Mouse (Mus musculus) urinary bladder, adult 2 months (tissue): Measurements from ENCODE around the gene Cryz. TPM values are rescaled to one million over a fixed set of nuclear protein-coding genes. Genes with fewer than 3 reads are reported as not detected.
"Not testable (repeated sequence)": the region's sequence is repeated elsewhere in the genome, so short reads cannot be mapped to it uniquely, and the experiment has no call there.

ENCODE experiments used
- DNase-seq: peaks from one replicate; pipeline ENCODE4 v3.0.0; 2022; ENCODE audit warnings: low spot score
- polyA plus RNA-seq: library from polyadenylated mRNA; depleted of rRNA; stranded (reverse); fragments of >200 nt; gene quantifications from 2 replicates; pipeline ENCODE4 v1.2.3, GENCODE M21; 2012

Cryz gene
- polyA plus RNA-seq, 1 experiment = 12.7 TPM

DNA sequence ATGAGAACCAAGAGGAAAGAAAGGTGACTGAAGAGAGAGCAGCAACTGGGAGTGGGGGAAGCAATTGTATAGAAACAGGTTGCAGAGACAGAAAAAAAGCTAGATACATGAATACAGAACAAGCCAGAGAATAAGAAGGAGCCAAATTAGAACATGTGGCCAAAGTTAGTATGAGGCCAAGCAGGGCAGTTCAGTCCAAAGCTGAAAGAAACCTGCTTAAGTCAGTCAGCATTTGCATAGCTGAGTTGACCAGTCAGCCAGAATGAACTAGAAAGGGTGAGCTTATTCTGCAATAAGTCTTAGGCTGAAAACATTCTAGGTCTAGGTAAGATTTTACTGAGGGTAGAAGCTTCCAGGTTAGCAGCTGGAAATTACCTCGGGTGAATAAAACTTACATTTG is 11.4 kb downstream of the Cryz start:
- DNase-seq = no peak

DNA sequence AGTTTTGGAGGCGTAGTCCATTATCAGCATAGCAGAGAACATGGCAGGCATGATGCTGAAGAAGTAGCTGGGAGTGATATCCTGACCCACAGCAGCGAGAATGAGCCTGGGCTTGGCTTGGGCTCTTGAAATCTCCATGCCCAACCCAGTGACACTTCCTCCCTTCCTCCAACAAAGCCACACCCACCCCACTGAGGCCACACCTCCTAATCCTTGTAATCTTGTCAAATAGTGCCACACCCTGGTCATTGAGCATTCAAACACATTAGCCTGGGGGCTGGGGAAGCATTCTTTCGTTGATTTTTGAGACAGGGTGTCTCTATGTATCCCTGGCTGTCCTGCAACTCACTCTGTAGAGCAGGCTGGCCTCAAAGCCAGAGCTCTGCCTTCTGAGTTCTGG is 15.4 kb downstream of the Cryz start:
- no peak for DNase-seq

DNA sequence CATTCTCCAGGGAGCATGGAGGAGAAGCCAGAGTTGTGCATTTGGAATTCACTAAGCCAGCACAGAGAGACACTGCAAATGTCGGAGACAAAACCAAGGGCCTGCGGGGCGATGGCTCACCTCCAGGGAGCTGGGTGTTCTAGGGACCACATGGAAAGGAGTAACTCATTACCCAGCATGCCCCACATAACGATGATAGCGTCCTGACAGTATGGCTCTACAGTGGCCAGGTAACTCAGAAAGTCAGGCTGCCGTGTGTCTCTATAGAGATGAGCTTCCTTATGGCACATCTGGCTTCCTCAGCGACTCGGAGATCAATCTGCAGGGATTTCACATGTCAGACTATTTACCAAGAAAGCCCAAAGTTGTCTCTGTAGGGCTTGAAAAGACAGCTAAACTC is 18.3 kb downstream of the Cryz start:
- no peak for DNase-seq

DNA sequence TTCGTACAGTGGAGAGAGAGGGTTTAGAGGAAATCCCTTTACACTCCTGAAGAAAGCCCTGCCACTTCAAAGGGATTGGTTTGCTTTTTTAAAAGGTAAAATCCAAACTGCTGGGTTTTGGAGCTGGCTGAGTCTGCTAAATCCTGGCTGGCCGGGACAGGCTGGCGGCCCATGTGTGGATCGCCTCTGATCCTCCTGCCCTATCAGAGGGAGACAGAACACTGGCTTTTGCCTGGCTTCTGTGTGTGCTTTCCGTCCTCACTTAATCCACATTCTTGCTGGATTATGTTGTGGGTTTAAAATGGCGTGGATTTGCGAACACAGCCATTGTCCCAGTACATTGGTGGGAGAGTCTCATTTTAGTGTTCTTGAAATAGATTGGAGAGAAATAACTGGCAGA is 18.8 kb downstream of the Cryz start:
- DNase-seq = no peak

DNA sequence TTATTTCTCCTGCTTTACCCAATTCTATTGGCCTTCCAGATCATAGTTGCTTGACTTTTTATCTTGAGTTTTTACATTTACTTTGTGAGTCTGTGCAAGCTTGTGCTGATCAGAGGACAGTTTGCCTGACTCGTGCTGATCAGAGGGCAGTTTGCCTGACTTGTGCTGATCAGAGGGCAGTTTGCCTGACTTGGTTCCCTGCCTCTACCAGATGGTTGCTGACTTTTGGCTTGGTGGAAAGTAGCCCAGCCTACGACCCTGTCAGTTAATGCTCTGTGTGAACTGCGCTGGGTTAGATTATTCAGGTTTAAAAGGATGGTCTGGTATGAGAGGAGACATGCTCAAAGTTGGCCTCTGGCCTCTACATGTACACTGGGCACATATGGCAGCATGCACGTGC is 19.6 kb downstream of the Cryz start:
- no peak for DNase-seq

DNA sequence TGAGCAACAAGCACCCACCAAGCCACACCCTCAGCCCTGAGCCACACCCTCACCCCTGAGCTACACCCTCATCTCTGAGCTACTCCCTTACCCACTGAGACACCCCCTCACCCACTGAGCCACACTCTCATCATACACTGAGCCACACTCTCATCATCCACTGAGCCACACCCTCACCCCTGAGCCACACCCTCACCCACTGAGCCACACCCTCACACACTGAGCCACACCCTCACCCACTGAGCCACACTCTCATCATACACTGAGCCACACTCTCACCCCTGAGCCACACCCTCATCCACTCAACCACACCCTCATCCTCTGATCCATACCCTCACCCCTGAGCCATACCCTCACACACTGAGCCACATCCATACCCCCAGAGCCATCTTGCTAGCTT is 31.8 kb downstream of the Cryz start:
- DNase-seq = no peak

DNA sequence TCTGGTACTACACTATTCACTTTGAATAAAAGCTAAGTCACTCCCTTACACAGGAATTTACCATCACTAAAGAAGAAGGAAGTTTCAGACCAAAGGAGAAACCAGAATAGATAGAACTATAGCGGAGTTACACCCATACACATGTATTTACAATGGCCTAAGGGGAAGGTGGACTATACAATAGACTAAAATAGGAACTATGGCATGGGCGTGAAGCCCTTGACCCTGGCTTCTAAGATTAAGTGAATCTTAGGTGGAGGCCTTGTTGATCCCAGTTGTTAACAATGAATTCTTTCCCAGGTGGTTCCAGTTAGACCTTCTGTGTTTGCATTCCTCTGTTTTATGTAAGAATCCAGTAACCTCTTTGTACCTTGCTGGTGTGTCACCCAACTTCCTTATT is 34.8 kb downstream of the Cryz start:
- DNase-seq = not testable (repeated sequence)

DNA sequence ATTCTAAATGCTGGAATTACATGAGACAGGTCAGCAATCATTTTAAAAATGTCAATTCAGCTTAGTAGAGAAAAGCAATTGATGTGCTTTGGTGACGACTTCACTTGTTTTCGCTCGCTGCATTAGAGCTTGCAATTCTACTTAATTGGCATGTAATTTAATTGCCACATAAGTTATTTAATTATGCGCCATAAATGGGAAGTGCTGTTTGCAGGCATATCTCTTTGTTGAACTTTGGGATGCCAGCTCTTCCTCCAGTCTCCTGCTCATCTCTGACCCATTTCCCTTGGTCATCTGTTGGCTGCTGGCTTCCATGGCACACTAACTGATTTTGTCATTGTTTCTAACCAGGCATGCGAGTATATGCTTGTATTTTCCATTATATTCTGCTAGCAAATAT is 36.6 kb downstream of the Cryz start:
- DNase-seq = no peak

DNA sequence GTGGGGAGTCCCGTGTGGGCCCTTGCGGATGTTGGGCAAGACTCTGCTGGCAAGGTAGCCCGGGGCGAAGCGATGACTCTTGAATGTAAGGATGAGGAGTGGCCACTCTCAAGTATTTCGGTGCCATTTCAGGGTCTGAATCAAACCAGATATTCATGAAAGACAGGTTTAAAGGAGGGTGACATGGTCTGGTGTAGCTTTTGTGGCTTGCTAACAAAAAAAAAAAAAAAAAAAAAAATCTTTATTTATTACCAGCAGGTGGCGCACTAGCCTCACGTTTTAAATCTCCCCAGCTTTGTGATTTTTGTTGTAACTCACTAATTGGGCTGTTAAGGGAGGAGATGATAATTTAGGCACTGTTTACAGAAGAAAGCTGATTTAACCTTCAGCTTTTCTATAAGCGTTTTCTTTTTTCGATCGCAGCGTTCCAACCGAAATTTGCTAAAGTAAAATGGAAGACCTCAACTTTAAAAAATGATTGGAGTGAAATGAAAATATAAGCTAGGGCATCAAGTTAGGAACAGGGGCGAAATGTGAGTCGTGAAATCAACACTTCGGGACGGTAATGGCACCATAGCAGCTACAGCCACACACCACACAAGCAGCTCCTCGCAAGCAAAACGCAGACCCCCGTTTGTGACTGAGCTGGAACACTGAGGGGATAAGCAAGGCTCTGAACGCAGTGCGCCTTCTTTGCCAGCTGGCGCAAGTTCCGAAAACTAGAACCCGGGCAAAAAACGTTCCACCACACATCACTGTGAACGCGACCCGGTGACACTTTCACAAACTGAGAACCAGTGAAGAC is 50.3 kb downstream of the Cryz start:
- DNase-seq = no peak

DNA sequence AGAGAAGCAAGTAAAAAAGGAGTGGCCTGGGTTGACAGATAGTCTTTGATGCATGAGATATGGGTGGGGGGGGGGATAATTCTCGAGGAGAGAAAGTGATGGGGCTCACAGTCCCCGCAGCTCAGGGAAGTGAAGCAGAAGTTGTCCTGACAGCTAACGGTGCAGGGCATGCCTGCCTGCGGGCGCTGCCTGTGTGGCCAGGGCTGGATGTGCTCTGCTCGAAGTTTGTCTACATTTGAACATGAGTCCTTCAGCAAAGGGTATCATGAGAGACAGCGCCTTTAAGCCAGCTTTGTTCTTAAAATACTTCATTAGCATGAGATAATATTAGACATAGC is 50.9 kb downstream of the Cryz start:
- no peak for DNase-seq

DNA sequence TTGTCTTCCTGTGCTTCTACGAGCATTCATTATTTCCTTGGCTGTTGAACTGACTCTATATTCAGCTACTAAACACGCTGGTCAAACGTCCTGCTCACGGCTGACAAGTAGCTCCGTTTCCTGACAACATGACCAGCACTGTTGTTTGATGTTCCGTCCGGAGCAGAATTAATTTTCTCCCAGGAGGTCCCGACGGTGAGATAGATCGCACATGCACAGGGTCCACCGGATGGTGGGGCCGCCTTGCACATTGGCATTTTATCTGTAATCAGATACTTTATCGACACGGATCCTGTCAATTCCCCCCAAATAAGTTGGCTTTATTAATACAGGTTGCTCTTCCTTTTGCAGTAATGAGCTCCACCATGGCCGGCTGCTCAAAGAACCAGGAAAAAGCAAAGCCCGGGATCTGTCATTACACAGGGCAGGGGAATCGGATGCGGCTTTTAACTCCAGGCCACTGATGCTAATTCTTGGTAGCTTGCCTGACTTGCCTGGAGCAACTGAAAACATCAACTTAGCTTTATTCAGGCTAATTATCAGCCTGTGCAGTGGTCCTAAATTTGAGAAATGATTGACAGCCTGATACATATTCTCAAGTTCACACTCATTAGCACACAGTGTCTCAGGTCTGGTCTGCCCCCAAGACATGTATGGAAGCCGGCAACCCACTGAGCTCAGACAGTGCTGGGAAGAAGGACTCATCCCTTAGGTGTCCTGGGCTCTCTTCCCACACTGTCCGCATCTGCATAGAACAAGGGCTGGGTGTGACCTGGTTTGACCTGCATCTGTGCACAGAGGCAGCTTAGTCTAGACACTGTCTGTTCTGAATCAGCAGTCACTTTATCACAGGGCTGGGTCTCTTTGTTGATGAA is 53.1 kb downstream of the Cryz start:
- no peak for DNase-seq

DNA sequence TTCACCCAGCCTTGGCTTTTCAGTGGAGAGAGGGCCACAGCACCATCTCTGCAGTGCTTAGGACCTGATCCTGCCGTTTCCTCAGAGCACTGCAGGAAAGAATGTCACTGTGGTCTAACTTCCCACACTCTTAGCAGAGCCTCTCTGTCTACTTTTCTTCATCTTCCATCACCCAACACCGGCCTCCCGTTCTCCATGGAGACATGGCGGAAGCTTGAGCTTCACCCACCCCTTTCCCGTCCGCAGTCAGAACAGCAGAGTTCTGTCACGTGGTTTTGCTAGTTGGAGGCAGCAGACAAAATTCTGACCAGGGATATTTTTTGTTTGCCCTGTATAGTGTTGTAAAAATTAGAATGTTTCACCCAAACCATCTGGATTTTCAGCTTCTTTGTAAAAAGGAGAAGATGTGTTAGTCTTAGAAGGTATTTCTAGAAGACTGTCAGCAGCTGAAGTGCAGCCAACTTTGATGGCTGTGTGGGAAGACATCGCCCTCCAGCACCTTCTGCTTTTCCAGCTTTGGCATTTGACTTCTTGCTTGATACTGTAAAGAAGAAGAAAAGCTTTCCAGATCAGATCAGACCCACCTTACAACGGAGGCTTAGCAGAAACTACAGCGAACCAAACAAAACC is 54.8 kb downstream of the Cryz start:
- DNase-seq = no peak

DNA sequence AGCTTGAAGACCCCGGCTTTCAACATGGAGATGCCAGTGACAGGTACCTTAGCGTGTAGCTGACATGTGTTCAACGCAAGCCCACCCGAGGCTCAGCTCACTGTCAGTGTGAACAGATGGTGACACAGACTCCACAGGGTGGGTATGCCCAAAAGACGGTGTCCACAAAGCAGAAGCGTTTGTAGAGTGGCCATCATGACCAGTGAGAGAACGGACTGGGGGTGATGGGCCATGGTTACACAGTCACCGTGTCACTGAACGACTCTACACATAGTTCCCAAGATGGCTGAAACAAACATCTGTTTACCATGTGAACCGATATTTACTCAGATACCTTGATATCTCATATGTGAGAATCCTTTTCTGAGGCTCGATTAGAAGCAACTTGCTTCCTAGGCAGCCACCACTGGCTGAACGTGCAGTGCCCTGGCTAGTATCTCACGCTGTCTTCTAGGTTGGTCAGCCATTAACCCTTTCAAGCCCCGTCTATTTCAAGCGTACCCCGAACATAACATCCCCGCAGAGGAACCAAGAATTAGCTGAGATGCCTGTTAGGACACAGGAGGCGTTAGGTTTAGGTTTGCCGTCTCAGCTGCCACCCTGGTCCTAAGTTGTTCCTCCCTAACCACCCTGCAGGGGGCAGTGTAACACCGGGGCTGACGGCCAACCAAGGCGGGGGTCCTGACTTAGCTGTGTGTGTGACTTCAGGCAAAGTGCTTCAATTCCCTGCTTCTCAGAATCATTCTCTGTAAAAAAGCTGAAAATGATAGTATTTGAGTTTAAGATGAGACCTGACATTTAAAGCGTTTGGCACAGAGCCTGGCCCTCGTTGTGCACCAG is 56.3 kb downstream of the Cryz start:
- no peak for DNase-seq

DNA sequence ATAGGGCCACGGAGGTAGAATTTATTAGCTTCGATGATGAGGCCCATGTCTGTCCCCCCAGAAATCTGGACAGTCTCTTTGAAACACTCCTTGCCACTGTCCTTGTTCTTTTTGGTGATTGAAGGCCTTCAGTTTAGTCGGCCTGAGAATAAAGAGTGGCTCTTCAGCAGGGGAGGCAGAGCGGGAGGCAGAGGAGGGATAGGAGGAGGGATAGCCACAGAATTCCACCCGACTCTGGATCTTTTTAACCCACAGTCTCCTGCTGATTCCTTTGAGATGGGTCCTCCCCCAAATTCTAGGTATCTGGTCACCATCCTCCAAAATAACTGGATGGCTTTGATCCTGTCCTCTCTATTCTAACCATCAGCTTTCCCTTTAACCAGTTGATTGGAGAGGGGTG is 56.9 kb downstream of the Cryz start:
- DNase-seq = no peak

DNA sequence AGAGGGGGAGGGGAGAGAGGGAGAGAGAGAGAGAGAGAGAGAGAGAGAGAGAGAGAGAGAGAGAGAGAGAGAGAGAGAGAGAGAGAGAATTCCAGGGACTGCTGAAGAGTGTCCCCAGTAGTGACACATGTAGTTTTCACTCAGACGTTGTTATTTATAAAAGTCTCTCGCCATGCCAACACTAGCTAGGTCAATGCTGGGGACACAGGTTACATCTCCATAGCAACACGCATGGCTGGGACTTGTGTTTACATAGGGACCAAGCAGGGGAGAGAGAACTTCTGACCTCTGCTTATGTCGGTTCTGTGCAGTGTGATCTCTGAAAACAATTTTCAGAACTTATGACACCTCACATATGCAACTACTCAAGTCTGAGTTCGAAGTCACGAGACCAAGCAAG is 57.8 kb downstream of the Cryz start:
- DNase-seq = no peak

DNA sequence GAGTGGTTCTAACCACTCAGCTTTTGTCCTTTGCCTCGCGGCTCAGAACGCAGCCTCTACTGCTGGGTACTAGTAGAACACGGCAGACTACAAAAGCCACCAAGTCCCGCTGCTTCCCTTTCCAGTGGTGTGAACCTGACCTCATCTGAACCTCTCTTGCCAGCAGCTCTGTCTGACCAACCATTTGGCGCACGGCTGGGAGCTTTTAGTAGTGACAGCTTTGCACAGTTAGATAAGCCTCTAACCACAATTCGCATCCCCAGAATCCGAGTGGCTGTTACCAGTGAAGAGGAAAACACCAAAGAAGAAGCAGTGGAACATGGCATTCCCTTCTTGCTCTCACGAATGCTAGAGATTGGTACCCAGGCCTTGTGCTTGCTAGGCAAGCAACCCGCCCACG is 58.4 kb downstream of the Cryz start:
- DNase-seq = no peak

DNA sequence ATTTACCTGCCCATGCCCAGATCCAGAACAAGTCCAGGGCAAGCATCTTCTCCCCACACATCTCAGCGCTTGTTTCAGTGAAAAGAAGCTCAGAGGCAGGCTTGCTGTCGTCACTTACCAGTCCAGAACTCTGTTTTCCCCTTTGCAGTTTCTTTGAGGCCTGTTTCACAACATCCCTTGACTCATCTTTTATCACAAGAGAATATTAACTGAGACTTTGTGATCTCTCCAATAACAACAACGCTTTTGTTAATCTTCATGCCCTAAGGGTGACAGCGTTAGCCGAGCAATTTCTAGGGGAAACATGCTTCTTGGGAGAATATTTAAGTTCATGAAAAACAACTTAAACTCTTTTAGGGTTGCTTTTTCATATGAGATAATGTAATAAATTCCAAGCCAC is 59.2 kb downstream of the Cryz start:
- DNase-seq = no peak

DNA sequence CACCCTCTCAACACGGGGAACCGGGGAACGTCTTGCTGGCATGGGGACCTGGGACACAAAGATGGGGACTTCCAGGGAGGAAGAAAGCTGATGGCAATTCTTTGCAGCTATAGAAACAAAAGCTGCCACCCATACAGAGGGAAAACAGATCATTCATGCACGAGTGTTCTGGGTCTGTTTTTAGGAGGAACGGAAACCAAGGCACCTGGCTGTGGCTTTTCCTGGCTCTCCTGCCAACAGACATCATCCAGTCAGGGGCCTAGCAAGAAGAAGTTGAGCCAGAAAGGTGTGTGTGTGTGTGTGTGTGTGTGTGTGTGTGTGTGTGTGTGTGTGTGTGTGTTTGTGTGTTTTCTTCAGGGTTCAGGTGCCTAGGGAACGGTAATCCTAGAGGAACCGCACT is 67.0 kb downstream of the Cryz start, which contains the start of gene Erich3:
Erich3 (plus strand) TSS at position 315 of the 400 bp plus-strand sequence.
- DNase-seq = no peak

DNA sequence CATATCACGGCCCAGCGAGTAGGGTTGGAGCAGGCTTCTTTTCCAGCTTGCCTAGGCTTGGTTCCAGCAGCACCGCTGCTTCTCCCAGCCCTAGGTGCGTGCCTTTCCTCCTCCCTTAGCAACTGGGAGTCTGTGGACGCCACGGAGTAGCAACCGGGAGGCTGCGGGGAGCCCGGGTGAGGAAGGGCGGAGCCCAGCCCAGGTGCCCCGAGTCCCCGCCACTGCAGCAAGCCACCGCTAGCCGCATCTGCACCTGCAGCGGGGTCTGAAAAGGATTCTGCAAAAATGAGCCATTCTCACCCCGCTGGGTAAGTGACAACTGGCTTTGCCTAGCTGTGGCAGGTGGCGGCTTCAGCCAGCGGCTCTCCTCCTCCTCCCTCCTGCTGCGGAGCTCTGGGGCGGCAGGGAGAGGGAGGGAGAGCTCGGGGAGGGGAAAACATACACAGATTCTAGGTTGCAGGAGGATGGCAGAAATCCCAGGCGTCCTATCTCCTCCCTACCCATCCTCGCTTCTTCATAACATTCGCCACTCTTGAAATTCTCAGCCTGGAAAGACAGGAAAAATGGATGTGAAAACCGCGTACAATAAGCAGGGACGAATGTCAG is 67.6 kb downstream of the Cryz start:
- DNase-seq = no peak

DNA sequence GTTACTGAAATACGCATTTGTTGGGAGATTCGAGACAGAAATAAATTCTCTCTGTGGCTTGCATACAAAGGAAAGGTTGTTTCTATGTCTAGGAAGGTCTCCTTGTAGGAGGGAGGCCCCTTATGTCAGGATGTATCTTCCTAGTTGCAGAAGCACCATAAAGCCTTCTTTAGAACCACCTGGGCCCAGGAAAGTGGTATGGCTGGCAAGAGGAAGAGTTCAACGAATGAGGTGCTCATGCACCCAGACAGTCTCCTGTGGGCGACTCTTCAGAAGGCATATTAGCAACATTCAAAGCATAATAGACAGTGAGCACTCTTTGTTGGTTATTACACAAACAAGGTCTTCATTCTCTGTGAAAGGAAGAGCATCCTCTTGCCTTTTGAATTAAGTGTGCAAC is 68.1 kb downstream of the Cryz start:
- DNase-seq = no peak

DNA sequence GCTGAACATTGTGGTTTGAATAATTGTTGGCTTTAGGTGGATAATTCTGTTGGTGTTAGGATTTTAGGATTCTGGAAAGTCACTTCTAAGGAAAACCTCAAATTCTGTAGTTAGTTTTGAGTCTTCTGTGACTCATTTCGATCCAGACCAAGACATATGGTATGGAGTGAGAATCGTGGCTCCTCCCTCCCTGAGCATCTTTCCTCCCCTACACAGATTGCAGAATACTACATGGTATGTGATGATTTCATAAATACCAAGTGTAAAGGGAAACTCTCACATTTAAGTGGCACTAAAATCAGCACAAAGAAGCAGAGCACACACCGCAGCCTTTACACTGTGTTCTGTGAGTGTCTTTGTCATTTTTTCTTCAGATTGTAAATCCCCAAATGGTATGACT is 72.0 kb downstream of the Cryz start:
- no peak for DNase-seq
